Mouse (Mus musculus) midbrain, embryonic 11.5 days (tissue): ENCODE measurements around the gene Gm14308. TPM values are rescaled to one million over a fixed set of nuclear protein-coding genes. Genes with fewer than 3 reads are reported as not detected.
"Not testable (repeated sequence)": the region's sequence is repeated elsewhere in the genome, so short reads cannot be mapped to it uniquely, and the experiment has no call there.

Source experiments
- ATAC-seq: fragments of 200-750 bp; cut with Nextera tagmentation; 2 replicates; pipeline ENCODE4 v1.8.0; 2017; ENCODE audit warnings: moderate TSS enrichment, moderate library complexity; ENCODE audit not compliant: low FRiP score
- DNase-seq: peaks from one replicate; pipeline ENCODE4 v3.0.0; 2015; ENCODE audit warnings: low spot score; ENCODE audit errors: missing footprints
- H3K27ac ChIP-seq: fragments of 300-500 bp; sonication (generic); 2 replicates; pipeline ENCODE4 v1.5.1; 2014; ENCODE audit warnings: low read depth, low read length
- H3K27me3 ChIP-seq: fragments of 300-500 bp; sonication (generic); 2 replicates; pipeline ENCODE4 v1.6.1; 2014; ENCODE audit warnings: mild to moderate bottlenecking, low read length, moderate library complexity, mixed read lengths; ENCODE audit not compliant: control insufficient read depth, insufficient read depth
- H3K36me3 ChIP-seq: fragments of 300-500 bp; sonication (generic); 2 replicates; pipeline ENCODE4 v1.6.1; 2014; ENCODE audit warnings: mild to moderate bottlenecking, low read length, moderate library complexity, mixed read lengths; ENCODE audit not compliant: control insufficient read depth, insufficient read depth
- H3K4me1 ChIP-seq: fragments of 300-500 bp; sonication (generic); 2 replicates; pipeline ENCODE4 v1.6.1; 2014; ENCODE audit warnings: low read length; ENCODE audit not compliant: control insufficient read depth, insufficient read depth
- H3K4me2 ChIP-seq: fragments of 300-500 bp; sonication (generic); 2 replicates; pipeline ENCODE4 v1.6.1; 2014; ENCODE audit warnings: mild to moderate bottlenecking, moderate library complexity
- H3K4me3 ChIP-seq: fragments of 300-500 bp; sonication (generic); 2 replicates; pipeline ENCODE4 v1.5.1; 2014; ENCODE audit warnings: low read depth, low read length
- H3K9ac ChIP-seq: fragments of 300-500 bp; sonication (generic); 2 replicates; pipeline ENCODE4 v1.6.1; 2014; ENCODE audit warnings: low read length
- H3K9me3 ChIP-seq: fragments of 300-500 bp; sonication (generic); 2 replicates; pipeline ENCODE4 v1.6.1; 2016; ENCODE audit warnings: low read length; ENCODE audit not compliant: control insufficient read depth
- WGBS: fragments of 180-500 bp; shearing (Covaris S2); extraction: QIAGEN DNeasy Blood & Tissue Kit; methylation state at CpG from one replicate; pipeline ENCODE4 v1.1.7; 2014; 5-methylcytosine and 5-hydroxymethylcytosine counted together
- polyA plus RNA-seq: library from polyadenylated mRNA; unstranded; fragments of >200 nt; fragmentation: Nextera tagmentation; extraction: Ambion mirVana; gene quantifications from 2 replicates; pipeline ENCODE4 v1.2.1, GENCODE M21; 2014

The Gm14308 gene
- 32.5 and 35.0 TPM in 2 replicates for polyA plus RNA-seq

GRCm38 (mm10) chr2:176636244-176636643 lies at the start of gene Gm14308:
Gene Gm14308 (minus strand): TSS chr2:176636344.
- ATAC-seq, H3K27ac ChIP-seq, H3K4me3 ChIP-seq, H3K4me1 ChIP-seq, DNase-seq, H3K36me3 ChIP-seq, H3K9me3 ChIP-seq, H3K27me3 ChIP-seq, H3K9ac ChIP-seq, H3K4me2 ChIP-seq: not testable (repeated sequence)
- WGBS: no CpG with 5 or more reads among the region's 4 CpGs

GRCm38 (mm10) chr2:176670222-176670621 lies 34.1 kb upstream of the Gm14308 start, which contains the start of gene Zfp973:
Gene Zfp973 (plus strand): TSS chr2:176670522.
- not testable (repeated sequence) for H3K36me3 ChIP-seq, H3K4me2 ChIP-seq, DNase-seq, H3K4me1 ChIP-seq, H3K9me3 ChIP-seq, H3K4me3 ChIP-seq, H3K27ac ChIP-seq, H3K9ac ChIP-seq, ATAC-seq, H3K27me3 ChIP-seq
- WGBS: no CpG with 5 or more reads among the region's 6 CpGs

Other genes with a start within 250 kb of the Gm14308 start
- gene Gm14435, start 212.8 kb downstream of the Gm14308 start, polyA plus RNA-seq: 12.3 and 13.1 TPM in 2 replicates
- 5.9 and 9.3 TPM in 2 replicates for gene Gm14434, start 149.6 kb downstream of the Gm14308 start, polyA plus RNA-seq
- gene Zfp967, start 115.3 kb downstream of the Gm14308 start, polyA plus RNA-seq: not detected in 2 replicates
- 10.0 and 11.3 TPM in 2 replicates for gene Zfp973, start 34.2 kb upstream of the Gm14308 start, polyA plus RNA-seq
- gene Gm14305, start 72.0 kb upstream of the Gm14308 start, polyA plus RNA-seq: 38.8 and 39.9 TPM in 2 replicates
- 11.2 and 13.2 TPM in 2 replicates for gene Gm14295, start 162.3 kb upstream of the Gm14308 start, polyA plus RNA-seq
- gene Gm14408, start 194.8 kb upstream of the Gm14308 start, polyA plus RNA-seq: not detected in 2 replicates